Mouse (Mus musculus): ENCODE measurements around the gene Abhd17c. TPM values are rescaled to one million over a fixed set of nuclear protein-coding genes. Genes with fewer than 3 reads are reported as not detected.
A peak's percentile ranks its signal among the peaks of the same experiment; 100 is the strongest.

Abhd17c gene
- polyA plus RNA-seq, 1 experiment from 2014 or later: 36.4 TPM

DNA sequence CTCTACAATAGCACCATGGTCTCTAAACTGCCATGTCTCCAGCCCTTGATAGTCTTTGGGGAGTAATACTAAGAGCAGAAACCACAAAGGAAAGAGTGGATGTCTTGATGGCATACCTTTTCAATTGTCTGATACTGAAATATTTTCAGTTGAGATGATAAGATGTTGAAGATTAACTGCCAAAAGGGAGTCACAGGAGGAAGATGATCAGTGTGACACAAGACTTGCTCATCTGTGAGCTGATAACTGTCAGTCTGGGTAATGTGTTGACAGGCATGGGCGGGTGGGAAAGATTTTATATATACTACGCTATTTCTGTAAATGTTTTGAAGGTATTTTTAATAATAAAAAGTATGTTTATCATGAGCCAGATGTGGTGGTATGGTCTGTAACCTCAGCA lies 16.7 kb upstream of the Abhd17c start:
- H3K9me3 ChIP-seq (ENCODE audit: low read length): no peaks in the 10 kb centered on the region
- H3K9ac ChIP-seq (replicated peaks): no peak overlapping the region
- no peak overlapping the region for H3K4me3 ChIP-seq (ENCODE audit: low read depth, low read length)
- ATAC-seq: no peak
- TF ChIP-seq EP300 (IDR thresholded peaks at IDR 0.05; ENCODE audit: low read depth) (no peak), CTCF (IDR thresholded peaks at IDR 0.05; ENCODE audit: low read depth) (no peak)
- no peak overlapping the region for H3K27ac ChIP-seq (ENCODE audit: low read depth)
- H3K4me2 ChIP-seq (ENCODE audit: low read depth, low read length): no peak overlapping the region
- no peaks in the 10 kb centered on the region for H3K36me3 ChIP-seq (replicated peaks; ENCODE audit: insufficient read depth, low read length)
- DNase-seq: no peak
- 71% methylated on average over 2 of the region's 2 CpGs for WGBS (ENCODE audit: insufficient replicate concordance)
- H3K27me3 ChIP-seq (ENCODE audit: insufficient read depth, low read length): no peaks in the 10 kb centered on the region
- H3K4me1 ChIP-seq (ENCODE audit: insufficient read depth): peaks cover 32% of the 10 kb centered on the region

DNA sequence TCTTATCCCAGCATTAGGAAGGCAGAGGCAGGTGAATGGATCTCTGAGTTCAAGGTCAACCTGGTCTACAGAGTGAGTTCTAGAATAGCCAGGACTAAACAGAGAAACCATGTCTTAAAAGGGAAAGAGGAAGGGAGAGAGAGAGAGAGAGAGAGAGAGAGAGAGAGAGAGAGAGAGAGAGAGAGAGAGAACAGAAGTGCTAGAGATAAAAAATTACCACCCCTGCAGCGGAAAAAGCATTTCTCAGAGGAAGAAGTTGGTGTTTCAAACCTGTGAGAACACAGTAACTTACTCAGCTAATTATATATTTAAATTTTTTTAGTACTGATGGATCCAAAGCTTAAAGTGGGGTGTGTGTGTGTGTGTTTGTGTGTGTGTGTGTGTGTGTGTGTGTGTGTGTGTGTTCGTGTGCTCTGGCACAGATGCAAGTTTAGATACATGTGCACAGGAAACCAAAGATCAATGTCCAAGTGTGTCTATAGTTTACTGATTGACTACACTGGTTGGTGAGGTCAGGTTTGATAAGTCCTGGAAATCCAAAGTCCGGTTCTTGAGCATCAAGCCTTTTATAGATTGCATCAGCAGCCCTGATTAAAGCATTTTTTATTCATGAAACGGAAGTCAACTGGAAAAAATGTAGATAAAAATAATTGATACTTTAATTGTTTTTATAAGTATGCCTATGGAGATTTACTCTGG lies 15.2 kb upstream of the Abhd17c start:
- Histone ChIP-seq H3K9ac (replicated peaks) (no peak overlapping the region), H3K4me3 (ENCODE audit: low read depth, low read length) (no peak overlapping the region), H3K36me3 (replicated peaks; ENCODE audit: insufficient read depth, low read length) (no peaks in the 10 kb centered on the region), H3K4me1 (ENCODE audit: insufficient read depth) (peaks cover 26% of the 10 kb centered on the region), H3K4me2 (ENCODE audit: low read depth, low read length) (no peak overlapping the region), H3K27ac (ENCODE audit: low read depth) (peak overlapping the region; percentile 68), H3K9me3 (ENCODE audit: low read length) (no peaks in the 10 kb centered on the region), H3K27me3 (ENCODE audit: insufficient read depth, low read length) (no peaks in the 10 kb centered on the region)
- peak; percentile 75 for ATAC-seq
- no peak for DNase-seq
- 47% methylated on average over 4 of the region's 4 CpGs for WGBS (ENCODE audit: insufficient replicate concordance)
- peak; percentile 30; the same call in 1 of the 2 replicates for TF ChIP-seq EP300 (IDR thresholded peaks at IDR 0.05; ENCODE audit: low read depth)
- no peak for TF ChIP-seq CTCF (IDR thresholded peaks at IDR 0.05; ENCODE audit: low read depth)

DNA sequence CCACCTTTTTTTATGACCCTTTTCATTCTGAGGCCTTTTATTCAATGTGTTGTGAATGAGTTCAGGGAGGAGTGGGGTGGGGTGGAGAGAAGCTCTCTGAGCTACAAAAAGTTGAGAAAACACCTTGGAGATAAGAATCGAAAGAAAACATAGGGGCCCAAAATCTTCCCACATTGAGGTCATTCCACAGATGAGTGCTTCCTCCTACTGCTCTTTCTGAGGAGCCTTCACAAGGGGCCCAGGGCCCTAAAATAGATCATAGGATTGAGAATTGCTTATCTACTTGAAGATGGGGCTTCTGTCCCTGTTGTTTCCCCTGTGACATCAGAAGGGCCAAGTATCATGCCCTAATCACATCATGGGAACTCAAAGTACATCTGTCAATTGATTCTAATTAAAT lies 14.3 kb upstream of the Abhd17c start:
- Histone ChIP-seq H3K4me1 (ENCODE audit: insufficient read depth) (peaks cover 20% of the 10 kb centered on the region), H3K4me2 (ENCODE audit: low read depth, low read length) (no peak overlapping the region), H3K27me3 (ENCODE audit: insufficient read depth, low read length) (no peaks in the 10 kb centered on the region), H3K36me3 (replicated peaks; ENCODE audit: insufficient read depth, low read length) (no peaks in the 10 kb centered on the region), H3K27ac (ENCODE audit: low read depth) (peak overlapping the region; percentile 7; the same call in 1 of the 2 replicates), H3K4me3 (ENCODE audit: low read depth, low read length) (no peak overlapping the region), H3K9me3 (ENCODE audit: low read length) (no peaks in the 10 kb centered on the region), H3K9ac (replicated peaks) (no peak overlapping the region)
- no peak for ATAC-seq
- TF ChIP-seq EP300 (IDR thresholded peaks at IDR 0.05; ENCODE audit: low read depth) (no peak), CTCF (IDR thresholded peaks at IDR 0.05; ENCODE audit: low read depth) (no peak)
- WGBS (ENCODE audit: insufficient replicate concordance): 46% methylated on average over 1 of the region's 1 CpGs
- no peak for DNase-seq

DNA sequence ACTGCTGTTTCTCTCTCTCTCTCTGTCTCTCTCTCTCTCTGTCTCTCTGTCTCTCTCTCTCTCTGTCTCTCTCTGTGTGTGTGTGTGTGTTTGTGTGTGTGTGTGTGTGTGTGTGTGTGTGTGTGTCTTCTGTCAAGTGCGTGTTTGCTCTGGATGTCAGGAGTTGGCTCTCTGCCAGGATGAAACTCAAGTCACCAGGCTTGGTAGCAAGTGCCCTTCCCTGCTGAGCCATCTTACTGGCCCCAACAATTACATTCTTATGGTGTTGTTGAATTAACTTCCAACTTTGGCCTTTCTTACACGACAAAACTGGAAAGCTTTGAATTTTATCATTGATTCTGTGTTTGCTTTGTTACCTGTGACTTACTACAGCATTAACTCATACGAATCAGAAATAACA lies 13.6 kb upstream of the Abhd17c start:
- Histone ChIP-seq H3K9ac (replicated peaks) (no peak overlapping the region), H3K4me2 (ENCODE audit: low read depth, low read length) (no peak overlapping the region), H3K36me3 (replicated peaks; ENCODE audit: insufficient read depth, low read length) (no peaks in the 10 kb centered on the region), H3K4me3 (ENCODE audit: low read depth, low read length) (no peak overlapping the region), H3K4me1 (ENCODE audit: insufficient read depth) (peaks cover 16% of the 10 kb centered on the region), H3K27me3 (ENCODE audit: insufficient read depth, low read length) (no peaks in the 10 kb centered on the region), H3K9me3 (ENCODE audit: low read length) (no peaks in the 10 kb centered on the region), H3K27ac (ENCODE audit: low read depth) (peak overlapping the region; percentile 18; the same call in 1 of the 2 replicates)
- DNase-seq (peak; percentile 28), ATAC-seq (peak; percentile 42)
- TF ChIP-seq CTCF (IDR thresholded peaks at IDR 0.05; ENCODE audit: low read depth) (no peak), EP300 (IDR thresholded peaks at IDR 0.05; ENCODE audit: low read depth) (no peak)
- 51% methylated on average over 3 of the region's 3 CpGs for WGBS (ENCODE audit: insufficient replicate concordance)

DNA sequence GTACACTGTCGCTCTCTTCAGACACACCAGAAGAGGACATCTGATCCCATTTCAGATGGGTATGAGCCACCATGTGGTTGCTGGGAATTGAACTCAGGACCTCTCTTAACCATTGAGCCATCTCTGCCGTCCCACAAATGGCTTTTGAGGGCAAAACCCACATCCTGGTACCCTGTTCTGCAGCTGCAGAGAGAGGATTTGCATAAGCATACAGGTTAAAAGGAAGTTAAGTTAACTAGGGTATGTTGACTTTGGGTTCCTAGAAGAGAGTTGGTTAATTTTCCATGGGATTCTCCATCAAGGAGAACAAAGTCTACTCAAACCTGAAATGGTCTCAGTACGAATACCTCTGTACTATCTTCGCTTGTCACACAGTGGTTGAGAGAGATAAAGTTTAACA lies 13.2 kb upstream of the Abhd17c start:
- no peaks in the 10 kb centered on the region for H3K27me3 ChIP-seq (ENCODE audit: insufficient read depth, low read length)
- TF ChIP-seq CTCF (IDR thresholded peaks at IDR 0.05; ENCODE audit: low read depth): no peak
- no peak for TF ChIP-seq EP300 (IDR thresholded peaks at IDR 0.05; ENCODE audit: low read depth)
- no peak overlapping the region for H3K4me2 ChIP-seq (ENCODE audit: low read depth, low read length)
- H3K27ac ChIP-seq (ENCODE audit: low read depth): peak overlapping the region; percentile 18; the same call in 1 of the 2 replicates
- DNase-seq (no peak), ATAC-seq (peak; percentile 14)
- H3K4me3 ChIP-seq (ENCODE audit: low read depth, low read length): no peak overlapping the region
- no peaks in the 10 kb centered on the region for H3K36me3 ChIP-seq (replicated peaks; ENCODE audit: insufficient read depth, low read length)
- WGBS (ENCODE audit: insufficient replicate concordance): 49% methylated on average over 4 of the region's 4 CpGs
- H3K9ac ChIP-seq (replicated peaks): no peak overlapping the region
- H3K9me3 ChIP-seq (ENCODE audit: low read length): no peaks in the 10 kb centered on the region
- peaks cover 16% of the 10 kb centered on the region for H3K4me1 ChIP-seq (ENCODE audit: insufficient read depth)

DNA sequence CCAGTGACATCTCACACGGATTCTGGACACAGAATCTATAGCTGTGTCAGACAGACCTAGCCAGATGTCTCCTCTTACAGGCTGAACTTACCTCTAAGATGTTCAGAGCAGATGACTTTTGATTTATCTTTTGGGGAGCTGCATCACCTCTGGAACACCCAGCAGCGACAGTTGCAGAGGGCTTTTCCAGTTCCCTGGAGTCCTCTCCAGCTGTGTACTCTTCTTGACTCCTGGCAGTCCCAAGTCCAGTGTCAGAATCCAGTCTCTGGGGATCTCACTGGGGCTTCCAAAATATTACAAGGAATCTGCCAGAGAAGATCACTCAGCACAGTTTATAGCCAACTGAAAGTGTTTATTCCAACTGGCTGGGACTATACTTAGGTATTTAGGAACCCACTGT lies 12.7 kb upstream of the Abhd17c start:
- peaks cover 16% of the 10 kb centered on the region for H3K4me1 ChIP-seq (ENCODE audit: insufficient read depth)
- no peaks in the 10 kb centered on the region for H3K9me3 ChIP-seq (ENCODE audit: low read length)
- no peak overlapping the region for H3K4me2 ChIP-seq (ENCODE audit: low read depth, low read length)
- no peak overlapping the region for H3K4me3 ChIP-seq (ENCODE audit: low read depth, low read length)
- no peak overlapping the region for H3K27ac ChIP-seq (ENCODE audit: low read depth)
- H3K27me3 ChIP-seq (ENCODE audit: insufficient read depth, low read length): no peaks in the 10 kb centered on the region
- H3K36me3 ChIP-seq (replicated peaks; ENCODE audit: insufficient read depth, low read length): no peaks in the 10 kb centered on the region
- DNase-seq (no peak), ATAC-seq (no peak)
- TF ChIP-seq CTCF (IDR thresholded peaks at IDR 0.05; ENCODE audit: low read depth) (no peak), EP300 (IDR thresholded peaks at IDR 0.05; ENCODE audit: low read depth) (no peak)
- WGBS (ENCODE audit: insufficient replicate concordance): 65% methylated on average over 2 of the region's 2 CpGs
- no peak overlapping the region for H3K9ac ChIP-seq (replicated peaks)

Measured in liver, postnatal 0 days (tissue).